Comparison of ENCODE assay signal across 16 mouse cellular contexts in the genomic region with DNA sequence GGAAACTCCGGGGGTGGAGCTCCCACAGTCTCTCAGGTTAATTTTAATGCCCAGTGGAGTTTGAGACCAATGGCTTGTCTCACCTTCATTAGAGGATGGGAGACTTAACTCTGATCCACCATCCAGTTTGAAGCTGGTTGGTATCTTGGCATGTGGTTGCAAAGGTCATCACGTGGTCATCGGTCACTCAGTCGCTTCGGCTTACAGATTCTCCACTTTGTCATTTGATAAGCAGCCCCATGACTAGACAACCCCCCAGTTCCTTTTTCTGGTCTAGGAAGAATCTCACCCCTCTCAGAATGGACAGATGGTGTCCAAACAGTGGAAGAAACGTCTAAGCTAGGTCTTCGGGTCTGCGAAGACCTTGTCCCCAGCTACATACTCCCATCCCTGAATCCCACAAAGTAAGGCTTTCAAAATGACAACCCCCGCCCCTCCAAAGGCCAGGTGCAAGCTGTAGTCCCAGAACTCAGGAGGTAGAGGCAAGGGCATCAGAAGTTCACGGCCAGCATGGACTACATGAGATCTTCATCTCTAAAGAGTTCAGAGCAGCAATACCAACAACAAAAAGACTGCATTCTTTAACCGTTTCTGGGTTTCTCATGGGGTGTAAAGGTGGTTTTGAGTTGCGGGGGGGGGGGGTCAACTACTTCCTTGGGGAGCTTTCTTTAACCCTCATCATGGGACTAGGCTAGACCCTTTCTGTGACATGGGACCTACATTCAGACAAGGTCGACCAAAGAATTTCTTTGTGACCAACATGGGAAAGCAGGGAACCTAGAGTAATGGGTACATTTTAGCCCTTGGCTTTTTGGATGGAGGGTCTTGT.
"Had no signal": no experiment of that assay in that cellular context is flagged by ENCODE, and none has a peak within 500 bp of the region (broad histone marks: within the 10 kb centered on the region; RNA-seq: fewer than 3 reads in every experiment).

No protein-coding gene starts in this region.

- H3K27ac ChIP-seq: neural tube, embryonic 12.5 days; neural tube, embryonic 13.5 days; neural tube, embryonic 15.5 days; stomach, embryonic 15.5 days; stomach, postnatal 0 days had no signal

- H3K9me3 ChIP-seq: neural tube, embryonic 12.5 days; neural tube, embryonic 15.5 days; stomach, embryonic 15.5 days had no signal

- H3K4me3 ChIP-seq: neural tube, embryonic 12.5 days; neural tube, embryonic 13.5 days; neural tube, embryonic 15.5 days; stomach, embryonic 15.5 days had no signal

- DNase-seq: retina, postnatal 1 day; right cerebral cortex, adult 18-20 months; right cerebral cortex, postnatal 14 days; right cerebral cortex, postnatal 4 days; spleen, adult 18-20 months; thymus, adult 18-20 months; thymus, adult 2 months; thymus, postnatal 14 days; thymus, postnatal 25 days; thymus, postnatal 36 days; thymus, postnatal 4 days had no signal

- H3K27me3 ChIP-seq: stomach, embryonic 15.5 days had no signal

- H3K4me2 ChIP-seq: neural tube, embryonic 12.5 days; neural tube, embryonic 13.5 days; neural tube, embryonic 15.5 days; stomach, embryonic 15.5 days had no signal

- H3K36me3 ChIP-seq: neural tube, embryonic 12.5 days; neural tube, embryonic 13.5 days; neural tube, embryonic 15.5 days; stomach, embryonic 15.5 days had no signal

- H3K9ac ChIP-seq: neural tube, embryonic 12.5 days; neural tube, embryonic 13.5 days; neural tube, embryonic 15.5 days; stomach, embryonic 15.5 days had no signal
